Mouse (Mus musculus) spleen, postnatal 4 days (tissue): ENCODE measurements around the gene Src.
"Not testable (repeated sequence)": the region's sequence is repeated elsewhere in the genome, so short reads cannot be mapped to it uniquely, and the experiment has no call there.

Experiments
- DNase-seq, 2 experiments: peaks; one replicate each; pipeline ENCODE4 v3.0.0; 2022; ENCODE audit warnings: low spot score in 2 of 2

Gene Src

GRCm38 (mm10) chr2:157475437-157476379 is 57.5 kb downstream of the Src start:
- DNase-seq, result no peak

- no peak for DNase-seq
Measured at GRCm38 (mm10) chr2:157478651-157479050, 60.4 kb downstream of the Src start.

GRCm38 (mm10) chr2:157479858-157480568 is 61.8 kb downstream of the Src start:
- no peak for DNase-seq

- no peak for DNase-seq
Measured at GRCm38 (mm10) chr2:157482729-157483128, 64.5 kb downstream of the Src start.

GRCm38 (mm10) chr2:157486559-157486958 is 68.3 kb downstream of the Src start:
- not testable (repeated sequence) for DNase-seq

- DNase-seq, result no peak
Measured at GRCm38 (mm10) chr2:157486981-157487656, 68.9 kb downstream of the Src start.

GRCm38 (mm10) chr2:157487733-157488175 is 69.5 kb downstream of the Src start:
- DNase-seq, result no peak

GRCm38 (mm10) chr2:157493240-157493639 is 75.0 kb downstream of the Src start:
- DNase-seq, result no peak

GRCm38 (mm10) chr2:157498529-157498928 is 80.3 kb downstream of the Src start:
- DNase-seq, result no peak

GRCm38 (mm10) chr2:157500364-157500763 is 82.1 kb downstream of the Src start:
- DNase-seq, result no peak

- DNase-seq, result no peak
Measured at GRCm38 (mm10) chr2:157501324-157501723, 83.1 kb downstream of the Src start.

- DNase-seq, result no peak
Measured at GRCm38 (mm10) chr2:157506779-157507178, 88.5 kb downstream of the Src start.

GRCm38 (mm10) chr2:157509182-157509581 is 90.9 kb downstream of the Src start:
- no peak for DNase-seq

GRCm38 (mm10) chr2:157510031-157510430 is 91.8 kb downstream of the Src start:
- DNase-seq, result no peak

GRCm38 (mm10) chr2:157512859-157513258 is 94.6 kb downstream of the Src start:
- DNase-seq, result no peak

GRCm38 (mm10) chr2:157513737-157514208 is 95.5 kb downstream of the Src start:
- DNase-seq, result no peak

- no peak for DNase-seq
Measured at GRCm38 (mm10) chr2:157514353-157514752, 96.1 kb downstream of the Src start.

- DNase-seq, result no peak
Measured at GRCm38 (mm10) chr2:157517526-157517925, 99.3 kb downstream of the Src start.

- no peak for DNase-seq
Measured at GRCm38 (mm10) chr2:157518451-157518850, 100.2 kb downstream of the Src start.

- DNase-seq, result no peak
Measured at GRCm38 (mm10) chr2:157519452-157519851, 101.2 kb downstream of the Src start.

GRCm38 (mm10) chr2:157520496-157520895 is 102.3 kb downstream of the Src start:
- no peak for DNase-seq
